Mouse (Mus musculus): ENCODE measurements around the gene Clcnkb.

Clcnkb gene

DNA sequence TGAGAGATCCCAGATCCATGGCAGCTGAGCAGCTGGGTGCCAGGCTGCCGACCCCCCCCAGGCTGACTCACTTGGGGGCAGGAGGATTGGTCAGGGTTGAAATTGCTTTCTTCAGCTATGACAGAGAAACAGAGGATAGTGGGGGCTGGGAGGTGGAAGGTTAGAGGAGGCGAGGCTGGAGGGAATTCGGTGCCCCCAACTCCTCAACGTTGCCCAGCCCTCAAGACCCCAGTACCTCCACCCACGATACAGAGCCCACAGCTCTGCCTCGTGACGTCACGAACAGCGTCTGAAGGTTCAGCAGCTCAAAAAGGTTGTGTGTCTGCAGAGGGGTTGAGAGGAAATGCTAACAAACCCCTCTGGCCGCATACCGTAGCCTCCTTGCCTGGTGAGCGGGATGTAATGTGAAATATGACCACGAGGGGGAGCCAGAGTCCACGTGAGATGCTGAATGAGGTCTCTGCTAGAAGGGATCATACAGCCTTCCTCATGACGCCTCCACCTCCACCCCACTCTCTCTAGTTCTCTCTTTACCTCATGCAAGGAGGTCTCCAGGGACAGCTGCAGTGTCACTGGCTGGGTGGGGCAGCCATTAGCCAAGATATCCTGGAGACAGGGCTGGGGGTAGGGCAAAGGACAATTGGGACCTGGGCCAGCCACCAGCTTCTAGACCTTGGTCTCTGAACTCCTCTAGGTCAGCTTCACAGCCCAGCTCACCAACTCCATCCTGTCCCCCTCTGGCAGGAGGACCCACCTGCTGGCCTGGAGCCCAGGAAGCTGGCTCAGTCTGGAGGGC is 11.1 kb downstream of the Clcnkb start:
- DNase-seq (ENCODE audit: low spot score in 2 of 2), result peak; percentile 72 to 87

DNA sequence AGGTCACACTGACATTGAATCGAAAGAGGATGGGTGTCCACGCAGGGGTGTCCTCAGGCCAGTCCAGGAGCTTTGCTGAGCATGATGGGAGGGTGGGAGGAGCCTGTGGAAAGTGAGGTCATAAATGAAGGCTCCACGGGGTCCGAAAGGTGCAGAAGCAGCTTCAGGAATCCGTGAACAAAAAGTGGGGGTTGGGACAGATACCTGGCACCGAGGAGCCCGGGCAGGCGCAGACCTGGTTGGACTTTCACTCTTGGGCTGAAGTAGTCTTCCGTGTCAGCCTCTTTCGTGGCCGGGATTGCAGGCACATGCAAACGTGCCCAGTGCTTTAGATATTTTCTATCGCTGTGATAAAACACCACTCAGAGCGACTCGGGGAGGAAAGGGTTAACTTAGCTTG is 15.6 kb downstream of the Clcnkb start:
- DNase-seq (ENCODE audit: low spot score in 2 of 2), result no peak

DNA sequence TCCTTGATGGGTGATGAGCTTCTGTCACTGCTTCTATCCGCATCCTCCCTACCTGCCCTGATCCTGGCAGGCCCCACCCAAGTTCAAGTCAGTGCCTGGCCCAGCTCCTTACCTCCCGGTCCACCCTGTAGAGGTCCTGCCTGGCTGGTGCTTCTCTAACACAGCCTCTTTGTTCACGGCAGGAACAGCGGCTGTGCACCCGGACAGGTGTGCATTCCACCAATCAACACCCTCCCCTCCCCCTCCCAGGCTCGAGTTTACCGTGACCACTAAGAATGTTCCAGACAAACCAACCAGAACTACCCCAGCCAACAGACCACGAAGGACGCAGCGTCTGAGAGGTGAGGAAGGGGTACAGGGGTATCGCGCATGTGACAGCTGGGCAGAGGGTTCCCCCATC is 17.3 kb downstream of the Clcnkb start, which contains the start of gene Clcnka:
Gene Clcnka, minus strand, starts transcription at position 180 of the 400 bp plus-strand sequence.
- no peak for DNase-seq (ENCODE audit: low spot score in 2 of 2)

DNA sequence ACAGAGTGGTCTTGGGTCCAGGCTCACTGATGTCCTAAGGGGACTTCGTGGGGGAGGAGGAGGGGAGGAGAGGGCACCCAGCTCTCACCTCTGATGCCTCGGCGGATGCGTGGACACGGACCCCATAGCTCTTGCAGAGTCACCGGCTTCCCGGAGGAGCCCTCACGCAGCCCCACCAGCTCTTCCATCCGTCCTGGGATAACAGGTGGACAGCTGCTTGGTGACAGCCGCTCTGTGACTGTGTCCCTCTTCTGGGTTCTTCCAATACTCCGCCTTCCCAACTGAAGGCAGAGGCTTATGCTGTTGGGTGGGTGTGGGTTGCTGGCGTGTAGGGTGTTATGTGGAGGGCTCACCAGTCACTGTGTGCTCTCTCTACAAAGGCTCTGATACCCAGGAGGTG is 18.0 kb downstream of the Clcnkb start:
- no peak for DNase-seq (ENCODE audit: low spot score in 2 of 2)

DNA sequence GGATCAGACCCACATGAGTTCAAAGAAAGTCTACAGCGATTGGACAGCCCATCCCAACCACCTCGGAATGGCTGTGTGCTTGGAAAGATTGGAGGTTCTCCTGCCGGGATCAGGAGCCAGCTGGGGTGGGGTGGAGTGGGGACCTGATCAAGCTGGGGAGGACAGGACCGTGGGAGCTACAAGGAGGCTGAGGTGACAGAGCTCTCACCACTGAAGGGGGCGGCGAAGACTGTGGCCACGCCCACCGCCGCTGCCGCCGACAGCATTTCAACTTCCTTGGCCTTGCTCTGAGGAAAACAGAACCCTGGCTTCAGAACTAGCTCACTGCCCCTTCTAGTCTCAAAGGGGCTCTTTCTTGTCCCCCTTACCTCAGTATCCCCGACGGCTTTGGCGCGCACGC is 21.1 kb downstream of the Clcnkb start:
- DNase-seq (ENCODE audit: low spot score in 2 of 2), result no peak

DNA sequence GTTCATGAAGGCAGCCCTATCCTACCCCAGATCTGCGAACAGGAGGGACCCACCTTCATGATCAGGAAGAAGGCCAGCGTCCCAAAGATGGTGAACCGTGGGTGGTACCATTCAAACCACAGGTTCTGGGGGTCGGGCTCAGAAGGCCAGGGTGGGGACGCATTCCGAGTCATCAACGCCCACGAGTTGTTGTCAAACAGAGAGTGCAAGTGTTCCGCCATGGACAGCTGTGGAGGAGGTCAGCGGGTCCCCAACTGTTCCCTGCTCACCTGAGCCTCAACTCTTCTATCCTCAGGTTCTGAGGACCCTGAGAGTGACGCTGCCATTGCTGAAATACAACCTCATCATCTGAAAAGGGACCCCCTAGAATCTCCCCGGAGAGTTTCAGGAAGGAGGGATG is 24.5 kb downstream of the Clcnkb start:
- no peak for DNase-seq (ENCODE audit: low spot score in 2 of 2)

DNA sequence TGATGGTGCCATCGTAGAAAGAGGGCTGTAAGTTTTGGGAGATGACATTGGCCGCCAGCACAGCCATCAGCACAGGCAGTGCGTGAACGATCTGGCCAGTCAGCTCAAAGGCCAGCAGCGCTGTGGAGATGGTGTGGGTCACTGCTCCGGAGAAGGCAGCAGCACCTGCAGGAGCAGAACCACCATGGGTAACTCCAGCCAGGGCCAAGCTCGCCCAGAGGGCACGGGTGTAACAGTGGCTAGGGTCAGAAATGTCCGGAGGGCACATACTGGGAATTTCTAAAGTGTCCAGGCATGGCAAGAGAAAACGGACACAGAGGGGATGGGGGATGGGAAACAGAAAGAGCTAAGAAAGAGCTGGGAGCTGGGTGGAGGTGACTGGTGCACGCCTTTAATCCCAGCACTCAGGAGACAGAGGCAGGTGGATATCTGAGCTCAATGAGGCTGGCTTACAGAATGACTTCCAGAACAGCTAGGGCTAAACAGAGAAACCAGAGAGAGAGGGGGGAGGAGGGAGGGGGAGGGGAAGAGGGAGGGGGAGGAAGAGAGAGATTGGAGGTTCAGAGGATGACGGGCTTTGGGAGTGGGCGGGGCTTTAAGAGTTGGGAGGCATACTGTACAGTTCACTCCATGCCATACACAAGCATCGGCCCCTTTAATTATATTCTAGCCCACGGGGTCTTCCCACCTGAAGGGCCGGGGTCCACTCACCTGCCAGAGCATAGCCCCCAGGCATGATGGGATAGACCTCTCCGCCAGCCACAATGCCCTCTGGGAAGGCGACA is 26.3 kb downstream of the Clcnkb start:
- no peak for DNase-seq (ENCODE audit: low spot score in 2 of 2)

DNA sequence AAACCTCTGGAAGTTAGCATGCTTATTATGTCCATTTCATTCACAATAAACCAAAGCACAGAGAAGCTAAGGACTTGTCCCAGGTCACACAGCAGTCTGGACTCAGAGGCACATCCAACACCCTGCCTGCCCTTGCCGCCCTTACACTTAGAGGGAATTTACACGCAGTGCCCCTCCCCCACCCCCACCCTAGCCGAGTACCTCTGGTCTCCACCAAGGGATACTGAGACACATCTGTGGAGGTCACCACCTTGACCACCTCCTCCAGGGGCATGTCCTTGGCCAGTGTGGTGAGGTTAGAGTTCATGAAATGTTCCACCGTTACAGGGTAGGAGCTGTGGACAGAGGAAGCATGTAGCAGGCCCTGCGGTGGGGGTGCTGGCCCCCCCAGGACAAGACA is 27.9 kb downstream of the Clcnkb start:
- DNase-seq (ENCODE audit: low spot score in 2 of 2), result no peak

DNA sequence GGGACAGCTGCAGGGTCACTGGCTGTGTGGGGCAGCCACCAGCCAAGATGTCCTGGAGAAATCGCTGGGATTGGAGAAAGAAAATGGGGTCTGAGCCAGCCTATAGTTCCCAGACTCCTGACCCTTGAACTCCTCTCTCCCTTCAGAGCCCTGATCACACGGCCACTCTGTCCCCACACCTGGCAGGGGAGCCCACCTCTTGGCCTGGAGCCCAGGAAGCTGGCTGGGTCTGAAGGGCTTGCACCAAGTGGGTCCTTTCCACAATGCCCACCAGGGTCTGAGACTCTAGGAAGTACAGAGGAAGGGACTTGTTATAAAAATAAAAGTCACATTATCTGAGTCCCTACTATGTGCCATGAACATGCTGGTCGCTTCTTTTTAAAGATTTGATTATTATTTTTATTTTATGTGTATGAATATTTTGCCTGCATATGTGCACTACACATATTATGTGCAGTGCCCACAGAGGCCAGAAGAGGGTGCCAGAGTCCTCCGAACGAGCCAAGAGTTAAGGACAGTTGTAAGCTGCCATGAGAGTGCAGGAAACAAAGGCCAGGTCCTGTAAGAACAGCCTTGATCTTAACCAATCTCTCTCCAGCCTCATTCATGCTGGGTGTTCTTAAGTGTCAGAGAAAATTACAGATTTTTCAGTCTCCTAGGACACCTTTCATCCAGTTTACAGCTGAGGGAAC is 28.6 kb downstream of the Clcnkb start:
- peak; percentile 35 to 68 for DNase-seq (ENCODE audit: low spot score in 2 of 2)

DNA sequence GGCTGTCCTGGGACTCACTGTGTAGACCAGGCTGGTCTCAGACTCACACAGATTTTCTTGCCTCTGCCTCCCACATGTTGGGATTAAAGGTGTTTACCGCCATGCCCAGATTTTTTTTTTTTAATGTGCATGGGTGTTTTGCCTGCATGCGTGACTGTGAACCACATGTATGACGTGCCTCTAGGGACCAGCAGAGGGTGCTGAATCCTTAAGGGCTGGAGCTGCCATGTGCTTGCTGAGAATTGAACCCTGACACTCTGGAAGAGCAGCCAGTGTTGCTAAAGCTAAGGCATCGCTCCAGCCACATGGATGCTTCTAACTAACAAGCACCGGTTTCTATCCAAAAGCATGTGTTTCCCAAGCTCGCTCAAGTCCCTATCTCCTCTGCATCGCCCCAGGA is 29.7 kb downstream of the Clcnkb start:
- no peak for DNase-seq (ENCODE audit: low spot score in 2 of 2)

DNA sequence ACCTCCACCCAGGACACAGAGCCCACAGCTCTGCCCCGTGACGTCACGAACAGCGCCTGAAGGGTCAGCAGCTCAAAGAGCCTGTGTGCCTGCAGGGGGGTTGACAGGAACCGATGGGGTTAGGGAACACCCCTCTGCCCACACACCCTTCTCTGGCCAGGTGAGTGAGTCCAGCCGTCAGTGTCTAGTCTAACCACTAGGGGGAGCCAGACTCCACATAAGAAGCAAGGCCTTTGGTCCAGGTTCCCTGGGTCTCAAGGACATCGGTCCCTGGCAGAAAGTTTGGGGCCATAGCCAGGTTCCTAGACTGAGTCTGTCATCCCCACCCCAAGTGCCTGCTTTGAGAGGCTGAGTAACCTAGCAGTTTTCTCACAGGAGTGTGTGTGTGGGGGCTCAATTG is 30.5 kb downstream of the Clcnkb start:
- DNase-seq (ENCODE audit: low spot score in 2 of 2), result peak in 1 of 2 experiments; percentile 56

DNA sequence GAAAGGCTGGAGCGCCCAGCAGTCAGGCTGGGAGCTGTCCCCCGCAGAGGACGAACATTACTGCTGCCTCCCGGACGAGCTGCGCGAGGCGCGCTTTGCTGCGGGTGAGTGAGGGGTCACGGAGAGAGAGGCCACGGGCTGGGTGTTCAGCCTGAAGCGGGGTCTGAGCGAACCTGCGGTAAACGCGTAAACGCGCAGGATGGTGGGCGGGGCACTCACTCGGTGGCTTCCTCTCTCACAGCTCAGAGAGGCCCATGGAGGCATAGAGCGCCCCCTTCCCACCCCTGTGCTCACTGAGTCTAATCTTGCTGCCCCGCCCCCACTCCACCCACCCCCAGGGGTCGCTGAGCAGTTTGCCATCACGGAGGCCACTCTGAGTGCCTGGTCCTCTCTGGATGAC is 33.4 kb downstream of the Clcnkb start:
- peak in 1 of 2 experiments; percentile 41 for DNase-seq (ENCODE audit: low spot score in 2 of 2)

DNA sequence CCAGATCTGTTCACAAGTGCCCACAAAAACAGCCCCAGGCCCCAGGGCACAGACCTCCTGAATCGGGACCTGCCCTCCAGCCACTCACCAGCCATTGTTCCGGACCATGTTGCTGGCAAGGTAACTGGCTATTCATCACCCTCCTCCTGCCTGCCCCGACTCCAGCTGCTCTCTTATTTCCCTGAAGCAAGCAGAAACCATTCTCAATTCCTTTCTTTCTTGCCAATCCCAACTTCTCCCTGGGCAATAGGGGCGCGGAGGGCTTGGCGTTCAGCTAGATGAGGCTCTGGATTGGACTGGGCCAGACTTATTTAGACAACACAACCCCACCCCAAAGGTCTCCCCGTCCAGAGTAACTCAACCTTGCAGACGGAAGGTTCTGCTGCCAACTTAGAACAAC is 36.1 kb downstream of the Clcnkb start:
- no peak for DNase-seq (ENCODE audit: low spot score in 2 of 2)

DNA sequence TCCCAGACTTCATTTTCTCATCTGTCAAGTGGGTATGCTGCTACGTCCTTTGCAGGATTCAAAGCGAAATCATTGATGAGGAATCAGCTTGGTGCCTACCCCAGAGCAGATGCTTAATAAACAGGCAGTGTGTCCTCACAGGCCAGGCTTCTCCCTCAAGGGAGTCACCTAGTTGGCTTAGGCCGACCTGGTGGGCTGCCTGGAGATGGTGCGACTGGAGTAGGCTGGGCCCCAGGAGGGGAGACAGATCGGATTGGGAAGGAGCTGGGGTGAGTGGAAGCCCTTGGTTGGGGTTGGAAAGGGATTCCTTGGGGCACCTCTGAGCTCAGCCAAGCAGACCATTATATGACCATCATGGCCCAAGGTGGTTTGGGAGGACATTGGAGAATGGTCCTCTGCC is 43.4 kb downstream of the Clcnkb start:
- DNase-seq (ENCODE audit: low spot score in 2 of 2), result no peak

DNA sequence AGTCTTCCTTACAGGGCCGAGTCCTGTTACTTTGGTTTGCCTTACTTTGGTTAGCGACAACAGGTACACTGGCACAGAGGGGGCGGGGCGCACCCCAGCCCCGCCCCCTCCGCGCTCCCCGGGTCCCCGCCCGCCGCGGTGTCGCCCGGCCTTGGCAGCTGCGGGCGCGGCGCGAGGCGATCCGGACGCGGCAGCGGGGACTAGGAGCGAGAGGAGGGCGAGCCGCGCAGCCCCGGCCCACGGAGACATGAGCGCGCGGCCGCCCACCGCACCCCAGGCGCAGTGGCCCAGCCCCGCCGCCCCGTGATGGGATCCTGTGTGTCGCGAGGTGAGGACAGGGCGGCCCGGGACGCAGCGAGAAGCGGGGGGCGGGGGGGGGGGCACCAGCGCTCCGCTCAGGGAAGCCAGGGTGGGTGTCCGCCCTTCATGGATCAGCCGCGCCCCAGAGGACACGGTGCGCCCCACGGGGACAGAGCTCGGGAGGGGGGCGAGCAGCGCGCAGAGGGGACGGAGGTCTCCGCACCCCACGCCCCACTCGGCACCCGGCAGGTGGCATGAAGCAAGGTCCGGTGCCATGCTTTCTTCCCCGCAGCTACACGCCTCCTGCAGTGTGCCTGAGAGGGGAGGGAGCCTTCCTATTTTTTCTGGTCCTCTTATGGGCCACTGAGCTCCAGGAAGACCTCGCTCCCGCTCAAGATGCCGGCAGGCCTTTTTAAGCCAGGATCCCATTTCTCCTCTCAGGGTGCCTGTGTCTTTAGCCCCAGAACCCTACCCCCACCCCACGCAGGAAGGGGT is 47.6 kb downstream of the Clcnkb start, which contains the start of gene Fam131c:
Gene Fam131c, plus strand, starts transcription at position 224 of the 795 bp plus-strand sequence.
- no peak for DNase-seq (ENCODE audit: low spot score in 2 of 2)

DNA sequence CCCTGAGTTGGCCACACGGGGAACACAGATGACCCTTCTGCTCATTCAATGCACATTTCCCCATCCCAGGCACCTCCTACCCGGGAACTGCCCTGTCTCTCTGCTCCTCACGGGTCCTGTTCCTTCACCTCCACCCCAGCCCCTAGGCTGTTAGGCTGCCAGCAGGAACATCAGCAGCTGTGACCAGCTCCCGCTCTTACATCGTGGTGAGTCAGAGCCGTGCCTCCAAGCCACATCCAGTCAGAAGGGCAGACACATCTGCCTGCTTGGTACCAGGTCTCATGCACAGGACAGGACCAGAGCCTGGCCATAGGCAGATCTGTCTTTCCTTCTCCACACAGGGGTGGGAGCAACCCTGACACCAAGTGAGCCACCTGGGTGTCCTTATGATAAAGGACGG is 49.9 kb downstream of the Clcnkb start:
- no peak for DNase-seq (ENCODE audit: low spot score in 2 of 2)

DNA sequence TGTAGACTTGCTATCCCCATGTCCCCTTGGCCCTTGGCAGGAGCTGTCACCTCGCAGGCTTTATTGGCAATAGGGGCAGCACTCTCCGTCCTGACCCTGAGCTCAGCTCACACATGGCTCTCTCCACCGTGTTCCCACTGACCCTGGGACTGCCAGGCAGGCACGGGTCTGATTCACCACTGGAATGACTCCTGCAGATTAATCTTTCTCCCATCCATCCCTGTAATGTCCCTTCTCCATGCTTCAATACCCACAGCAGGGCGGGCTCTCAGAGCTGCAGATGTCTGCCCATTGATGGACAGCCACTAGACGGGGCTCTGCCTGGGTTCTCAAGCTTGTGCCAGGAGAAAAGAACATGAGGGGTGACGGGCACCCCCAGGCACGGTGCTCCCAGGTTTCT is 50.7 kb downstream of the Clcnkb start:
- DNase-seq (ENCODE audit: low spot score in 2 of 2), result no peak

DNA sequence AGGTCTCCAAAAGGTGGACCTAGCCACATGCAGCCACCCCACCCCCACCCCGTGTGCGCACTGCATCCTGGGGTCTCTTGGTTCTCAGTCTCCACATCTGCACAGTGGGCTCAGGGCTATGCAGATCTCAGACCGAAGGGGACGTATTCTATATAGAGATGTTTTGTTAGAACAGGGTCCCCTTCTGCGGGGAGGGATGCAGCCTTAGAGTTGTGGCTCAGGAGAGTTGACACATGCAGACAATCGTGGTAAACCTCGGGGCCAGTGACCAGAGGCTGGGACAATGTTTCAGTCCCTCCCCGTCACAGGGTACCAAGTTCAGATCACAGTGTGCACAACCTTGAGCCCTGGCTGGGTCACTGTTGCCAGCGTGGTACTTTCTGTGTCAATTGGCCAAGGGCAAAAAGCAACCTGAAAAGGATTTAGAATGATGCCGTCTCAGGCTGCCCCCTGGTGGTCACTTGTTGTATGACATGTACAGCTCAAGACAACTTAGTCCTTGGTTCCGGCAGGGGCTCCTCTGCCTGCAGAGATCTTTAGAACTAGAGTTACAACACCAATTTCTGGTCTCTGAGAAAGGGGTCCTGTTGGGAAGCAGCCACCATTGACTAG is 52.8 kb downstream of the Clcnkb start:
- DNase-seq (ENCODE audit: low spot score in 2 of 2), result peak; percentile 14 to 73

DNA sequence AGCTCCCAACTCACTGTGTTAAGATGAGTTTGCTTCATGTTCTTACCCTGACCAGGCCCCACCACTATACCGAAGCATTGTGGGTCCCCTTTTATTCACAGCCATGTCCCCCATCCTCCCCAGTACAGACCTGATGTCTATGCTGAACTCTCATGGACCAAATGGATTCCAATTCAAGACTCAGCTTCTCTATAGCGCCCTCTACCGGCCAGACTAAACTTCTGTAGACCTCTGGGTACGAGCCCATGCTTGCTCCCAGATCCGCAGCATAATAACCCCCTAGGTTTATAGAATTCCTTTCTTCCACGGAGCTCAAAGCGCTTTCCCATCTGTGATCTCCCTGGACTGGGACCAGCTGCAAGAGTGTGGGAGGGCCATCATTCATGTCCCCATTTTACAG is 55.0 kb downstream of the Clcnkb start:
- DNase-seq (ENCODE audit: low spot score in 2 of 2), result peak in 1 of 2 experiments; percentile 31

DNA sequence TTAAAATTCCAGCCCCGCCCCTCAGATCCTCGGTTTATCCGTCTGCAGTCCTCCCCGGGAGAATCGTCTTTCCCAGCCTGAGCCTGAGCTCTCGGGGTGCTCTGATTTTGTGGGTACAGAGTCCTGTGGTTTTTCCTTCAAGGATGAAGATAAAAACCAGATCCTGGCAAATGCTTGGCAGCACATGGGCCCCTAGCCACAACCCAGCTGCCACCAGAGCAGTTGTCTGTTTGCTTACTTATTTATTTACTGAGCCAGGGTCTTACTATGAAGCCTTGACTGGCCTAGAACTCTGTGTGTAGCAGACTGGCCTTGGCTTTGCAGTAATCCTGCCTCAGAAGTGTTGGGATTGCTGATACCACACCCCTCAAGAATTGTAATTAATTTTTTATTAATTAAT is 56.6 kb downstream of the Clcnkb start:
- DNase-seq (ENCODE audit: low spot score in 2 of 2), result no peak

DNA sequence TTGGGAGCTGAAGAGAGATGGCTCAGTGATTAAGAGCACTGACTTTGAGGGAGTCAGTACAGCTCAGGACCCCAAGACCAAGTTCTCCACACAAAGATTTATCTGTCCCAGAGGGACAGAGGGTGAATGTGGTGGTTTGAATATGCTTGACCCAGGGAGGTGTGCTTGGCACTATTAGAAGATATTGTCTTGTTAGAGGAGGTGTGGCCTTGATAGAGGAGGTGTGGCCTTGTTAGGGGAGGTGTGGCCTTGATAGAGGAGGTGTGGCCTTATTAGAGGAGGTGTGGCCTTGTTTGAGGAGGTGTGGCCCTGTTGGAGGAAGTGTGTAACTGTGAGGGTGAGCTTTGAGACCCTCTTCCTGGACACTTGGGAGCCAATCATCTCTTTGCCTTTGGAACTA is 58.0 kb downstream of the Clcnkb start:
- no peak for DNase-seq (ENCODE audit: low spot score in 2 of 2)
